Mouse (Mus musculus): ENCODE results near the gene Msantd3. TPM values are rescaled to one million over a fixed set of nuclear protein-coding genes. Genes with fewer than 3 reads are reported as not detected.

The Msantd3 gene
- total and polyA plus RNA-seq, 3 experiments = 9.5 to 21.8 (median 18.9) TPM

DNA sequence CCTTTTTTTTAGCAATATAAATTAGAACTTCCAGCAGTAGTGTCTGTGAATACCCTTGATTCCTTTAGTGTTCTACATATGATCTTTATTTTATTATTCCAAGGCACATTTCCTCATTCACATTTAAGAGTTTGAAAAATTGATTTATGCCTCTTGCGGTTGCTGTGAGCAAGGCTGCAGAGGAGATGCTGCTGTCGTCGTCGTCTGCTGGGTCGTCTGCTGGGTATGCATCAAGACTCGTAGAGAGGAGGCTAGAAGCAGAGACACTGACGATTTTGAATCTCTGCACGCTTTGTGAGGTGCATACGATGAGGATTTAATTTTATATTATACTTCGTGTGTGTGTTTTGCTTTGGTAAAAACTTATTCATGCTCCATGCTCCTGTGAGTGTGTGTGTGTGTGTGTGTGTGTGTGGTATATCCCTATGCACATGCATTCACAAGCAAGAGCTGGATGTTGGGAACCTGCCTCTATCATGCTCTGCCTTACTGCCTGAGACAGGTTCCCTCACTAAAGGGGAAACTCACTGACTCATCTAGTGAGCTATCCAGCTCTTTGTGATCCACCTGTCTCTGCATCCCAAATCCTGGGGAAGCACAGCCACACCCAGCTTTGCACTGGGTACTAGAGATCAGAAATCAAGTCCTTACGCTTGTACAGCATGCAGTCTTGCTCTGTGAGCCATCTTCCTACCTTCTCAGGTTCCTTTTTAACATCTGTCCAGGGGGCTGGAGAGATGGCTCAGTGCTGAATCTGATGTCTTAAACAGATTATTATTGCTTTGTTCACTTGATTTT, 7.7 kb upstream of the Msantd3 start:
- TF ChIP-seq EP300 (IDR thresholded peaks at IDR 0.05; ENCODE audit: insufficient read depth, low read depth, low read length) (no peak), POLR2A (IDR thresholded peaks at IDR 0.05; ENCODE audit: insufficient read depth, low read depth, low read length) (no peak), CTCF (IDR thresholded peaks at IDR 0.05) (no peak)
- no peak overlapping the region for H3K4me3 ChIP-seq
- no peaks in the 10 kb centered on the region for H3K79me2 ChIP-seq (replicated peaks; ENCODE audit: control insufficient read depth, insufficient read depth, low read length)
- DNase-seq = no peak
- H3K36me3 ChIP-seq (ENCODE audit: control insufficient read depth, insufficient read depth, low read length) = no peaks in the 10 kb centered on the region
- H3K27me3 ChIP-seq (ENCODE audit: control insufficient read depth, insufficient read depth, low read length) = no peaks in the 10 kb centered on the region
- no peak overlapping the region for H3K9ac ChIP-seq (ENCODE audit: low read depth, low read length)
- no peaks in the 10 kb centered on the region for H3K4me1 ChIP-seq (ENCODE audit: control insufficient read depth, insufficient read depth, low read length)
- no peak overlapping the region for H3K27ac ChIP-seq
- intact Hi-C loops (cut with DNase I) = no loop called here
- WGBS = 85% methylated on average over 11 of the region's 11 CpGs

DNA sequence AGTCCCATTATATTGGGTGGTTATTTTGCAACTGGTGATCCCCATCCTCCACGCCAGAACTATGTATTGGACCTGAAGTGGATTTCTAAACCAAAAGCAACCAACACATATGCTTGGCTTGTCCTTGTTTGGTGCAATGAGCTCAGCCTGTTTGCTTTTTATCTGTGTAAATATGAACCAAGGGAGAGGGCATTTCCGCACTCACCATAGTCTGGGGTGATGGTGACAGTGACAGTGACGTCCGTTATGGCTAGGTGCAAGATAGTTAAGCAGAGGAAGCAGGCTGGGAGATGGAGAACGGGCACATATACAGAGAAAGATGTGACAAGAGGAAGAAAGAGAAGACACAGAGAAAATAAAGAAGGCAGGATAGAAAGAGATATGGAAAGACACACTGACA, 3.5 kb upstream of the Msantd3 start:
- no peak for DNase-seq
- Histone ChIP-seq H3K4me1 (ENCODE audit: control insufficient read depth, insufficient read depth, low read length) (no peaks in the 10 kb centered on the region), H3K4me3 (no peak overlapping the region), H3K27me3 (ENCODE audit: control insufficient read depth, insufficient read depth, low read length) (no peaks in the 10 kb centered on the region), H3K79me2 (replicated peaks; ENCODE audit: control insufficient read depth, insufficient read depth, low read length) (no peaks in the 10 kb centered on the region), H3K27ac (no peak overlapping the region), H3K36me3 (ENCODE audit: control insufficient read depth, insufficient read depth, low read length) (no peaks in the 10 kb centered on the region), H3K9ac (ENCODE audit: low read depth, low read length) (no peak overlapping the region)
- intact Hi-C loops (cut with DNase I) = no loop called here
- 80% methylated on average over 5 of the region's 5 CpGs for WGBS
- TF ChIP-seq POLR2A (IDR thresholded peaks at IDR 0.05; ENCODE audit: insufficient read depth, low read depth, low read length) (no peak), EP300 (IDR thresholded peaks at IDR 0.05; ENCODE audit: insufficient read depth, low read depth, low read length) (no peak), CTCF (IDR thresholded peaks at IDR 0.05) (no peak)

DNA sequence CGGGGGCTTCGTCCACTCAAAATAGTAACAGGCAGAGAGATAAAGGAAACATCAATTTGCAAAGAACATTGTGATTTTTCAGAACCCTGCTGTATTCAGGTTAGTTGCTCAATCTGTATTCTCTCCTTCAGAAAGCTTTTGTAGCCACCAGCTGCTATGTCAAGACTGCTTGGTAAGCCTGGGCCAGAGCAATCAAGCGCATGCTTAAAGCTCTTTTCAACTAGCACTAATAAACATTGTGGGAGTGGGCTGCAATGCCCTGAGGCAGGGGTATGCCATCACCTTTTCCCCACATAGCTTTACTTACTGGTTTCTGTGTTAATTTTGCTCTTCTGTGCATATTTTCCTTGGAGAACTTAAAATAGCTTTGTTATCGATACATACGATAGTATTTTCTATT, 2.7 kb upstream of the Msantd3 start:
- Histone ChIP-seq H3K4me3 (no peak overlapping the region), H3K36me3 (ENCODE audit: control insufficient read depth, insufficient read depth, low read length) (no peaks in the 10 kb centered on the region), H3K27me3 (ENCODE audit: control insufficient read depth, insufficient read depth, low read length) (no peaks in the 10 kb centered on the region), H3K4me1 (ENCODE audit: control insufficient read depth, insufficient read depth, low read length) (peaks cover 5% of the 10 kb centered on the region), H3K9ac (ENCODE audit: low read depth, low read length) (no peak overlapping the region), H3K27ac (no peak overlapping the region), H3K79me2 (replicated peaks; ENCODE audit: control insufficient read depth, insufficient read depth, low read length) (no peaks in the 10 kb centered on the region)
- intact Hi-C loops (cut with DNase I) = no loop called here
- WGBS = 86% methylated on average over 5 of the region's 5 CpGs
- no peak for DNase-seq
- TF ChIP-seq POLR2A (IDR thresholded peaks at IDR 0.05; ENCODE audit: insufficient read depth, low read depth, low read length) (no peak), EP300 (IDR thresholded peaks at IDR 0.05; ENCODE audit: insufficient read depth, low read depth, low read length) (no peak), CTCF (IDR thresholded peaks at IDR 0.05) (no peak)

DNA sequence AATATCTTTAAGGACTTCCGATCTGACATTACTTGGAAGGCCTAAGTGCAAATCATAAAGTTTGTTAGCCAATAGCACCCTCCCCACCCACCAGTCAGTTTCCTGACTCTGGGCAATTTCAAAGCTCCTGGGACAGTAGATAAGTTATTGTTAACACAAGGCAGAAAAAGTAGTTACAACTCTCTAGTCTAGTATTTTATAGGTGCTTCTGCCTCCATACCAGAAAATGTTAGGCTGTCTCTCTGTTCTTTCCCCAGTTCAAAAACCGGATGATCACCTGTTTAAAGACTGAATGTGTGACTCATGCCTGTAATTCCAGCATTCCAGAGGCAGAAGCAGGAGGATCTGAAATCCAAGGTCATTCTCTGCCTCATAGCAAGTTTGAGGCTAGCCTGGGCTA, 1.2 kb upstream of the Msantd3 start:
- peaks cover 5% of the 10 kb centered on the region for H3K4me1 ChIP-seq (ENCODE audit: control insufficient read depth, insufficient read depth, low read length)
- WGBS = 87% methylated on average over 2 of the region's 2 CpGs
- H3K79me2 ChIP-seq (replicated peaks; ENCODE audit: control insufficient read depth, insufficient read depth, low read length) = no peaks in the 10 kb centered on the region
- no peak overlapping the region for H3K4me3 ChIP-seq
- H3K9ac ChIP-seq (ENCODE audit: low read depth, low read length) = no peak overlapping the region
- TF ChIP-seq EP300 (IDR thresholded peaks at IDR 0.05; ENCODE audit: insufficient read depth, low read depth, low read length) (no peak), POLR2A (IDR thresholded peaks at IDR 0.05; ENCODE audit: insufficient read depth, low read depth, low read length) (no peak), CTCF (IDR thresholded peaks at IDR 0.05) (no peak)
- no peak overlapping the region for H3K27ac ChIP-seq
- no peaks in the 10 kb centered on the region for H3K36me3 ChIP-seq (ENCODE audit: control insufficient read depth, insufficient read depth, low read length)
- intact Hi-C loops (cut with DNase I) = loop anchor here (2.0 kb wide), 1 partner anchor 64 kb away; no protein-coding TSS in a partner anchor
- no peak for DNase-seq
- no peaks in the 10 kb centered on the region for H3K27me3 ChIP-seq (ENCODE audit: control insufficient read depth, insufficient read depth, low read length)

DNA sequence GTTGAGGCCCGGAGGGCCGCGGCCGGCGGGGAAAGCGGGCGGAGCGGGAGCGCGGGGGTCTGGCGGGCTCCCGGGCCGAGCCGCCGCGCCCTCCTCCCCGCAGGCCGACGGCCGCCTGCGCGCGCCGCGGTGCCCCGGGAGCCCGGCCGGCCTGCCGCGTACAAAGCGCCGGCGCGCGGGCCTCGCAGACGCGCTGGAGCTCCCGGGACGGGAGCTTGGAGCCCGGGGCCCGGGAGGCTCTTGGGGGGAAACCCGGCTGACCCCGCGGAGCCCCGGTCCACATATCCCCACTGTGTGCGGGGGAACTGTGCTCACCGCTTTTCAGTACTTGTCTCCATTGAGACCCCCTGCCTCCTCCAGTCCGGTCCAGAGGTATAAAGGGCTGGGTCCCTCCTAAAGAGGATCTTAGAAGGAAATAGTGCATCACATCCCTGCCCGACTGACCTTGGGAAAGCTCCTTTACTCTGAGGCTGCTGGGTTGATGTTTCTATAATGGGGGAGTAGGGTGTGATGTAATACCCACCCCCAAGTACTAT, 909 bp downstream of the Msantd3 start:
- Histone ChIP-seq H3K36me3 (ENCODE audit: control insufficient read depth, insufficient read depth, low read length) (no peaks in the 10 kb centered on the region), H3K4me3 (peak overlapping the region; percentile 63), H3K27ac (peak overlapping the region; percentile 87), H3K27me3 (ENCODE audit: control insufficient read depth, insufficient read depth, low read length) (no peaks in the 10 kb centered on the region), H3K9ac (ENCODE audit: low read depth, low read length) (peak overlapping the region; percentile 66), H3K4me1 (ENCODE audit: control insufficient read depth, insufficient read depth, low read length) (peaks cover 5% of the 10 kb centered on the region), H3K79me2 (replicated peaks; ENCODE audit: control insufficient read depth, insufficient read depth, low read length) (no peaks in the 10 kb centered on the region)
- 1% methylated on average over 34 of the region's 50 CpGs for WGBS
- DNase-seq = peak in 1 of 2 experiments; percentile 68
- intact Hi-C loops (cut with DNase I) = loop anchor here (2.0 kb wide), 1 partner anchor 124 kb away; no protein-coding TSS in a partner anchor
- TF ChIP-seq EP300 (IDR thresholded peaks at IDR 0.05; ENCODE audit: insufficient read depth, low read depth, low read length) = no peak
- TF ChIP-seq POLR2A (IDR thresholded peaks at IDR 0.05; ENCODE audit: insufficient read depth, low read depth, low read length) = no peak

All from heart, adult 2 months (tissue).